Mouse (Mus musculus) layer of hippocampus, postnatal 14 days (tissue): ENCODE measurements around the gene Rims3. TPM values are rescaled to one million over a fixed set of nuclear protein-coding genes. Genes with fewer than 3 reads are reported as not detected.
A peak's percentile ranks its signal among the peaks of the same experiment; 100 is the strongest.

Experiments used
- DNase-seq, 2 experiments: peaks; one replicate each; pipeline ENCODE4 v3.0.0; 2021 to 2022; ENCODE audit warnings: low spot score in 2 of 2, mixed read lengths in 1 of 2
- long read RNA-seq, 2 experiments: library from polyadenylated mRNA; stranded (forward); transcript quantifications; one replicate each; pipeline ENCODE4 v2.0.0; 2021
- total RNA-seq, 2 experiments: library from RNA; stranded (reverse); gene quantifications; 2 replicates each; pipeline ENCODE4 v1.2.3; 2021

Rims3 gene
- total RNA-seq: 10 to 100 TPM; 17.5 to 24.7 TPM
- long read RNA-seq, experiment 1, full-length matches to known transcripts: 6 of 11 reads
- long read RNA-seq, experiment 1, partial matches to known transcripts: 0 of 11 reads
- long read RNA-seq, experiment 1, other reads (novel, unspliced or antisense): 5 of 11 reads
- long read RNA-seq, experiment 2, full-length matches to known transcripts: 2 of 7 reads
- long read RNA-seq, experiment 2, partial matches to known transcripts: 5 of 7 reads
- long read RNA-seq, experiment 2, other reads (novel, unspliced or antisense): 0 of 7 reads

DNA sequence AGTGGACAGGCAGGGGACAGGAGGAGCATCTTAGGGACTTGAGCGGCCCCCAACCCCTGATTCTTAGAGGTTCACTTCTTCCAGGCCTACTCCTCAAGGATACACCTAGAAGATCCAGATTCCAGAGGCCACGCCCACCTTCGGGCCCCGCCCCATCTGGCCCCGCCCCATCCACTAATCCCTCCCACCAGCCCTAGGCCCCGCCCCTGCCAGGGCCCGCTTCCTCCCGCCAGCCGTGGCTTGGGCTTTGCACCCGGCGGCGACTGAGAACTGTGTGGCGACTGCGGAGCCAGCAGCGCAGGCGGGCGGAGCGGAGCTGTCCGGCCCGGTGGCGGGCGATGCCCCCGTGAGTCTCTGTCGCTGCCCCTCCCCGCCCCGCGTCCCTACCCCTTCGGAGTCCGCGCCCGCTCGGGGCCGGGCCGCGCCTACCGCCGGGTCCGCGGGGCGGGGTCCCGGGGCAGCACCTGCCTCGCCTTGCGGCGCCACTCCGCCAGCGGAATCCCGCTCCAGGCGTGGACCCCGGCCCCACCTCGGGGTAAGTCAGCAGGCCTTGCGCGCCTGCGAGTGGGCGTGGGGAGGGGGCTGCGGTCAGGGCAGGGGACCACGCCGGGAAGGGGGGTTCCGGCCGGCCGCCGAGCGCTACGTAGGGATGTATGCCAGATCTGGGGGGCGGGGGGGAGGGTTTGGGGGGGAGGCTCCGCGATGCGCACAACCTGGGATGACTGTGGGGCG lies at the start of gene Rims3:
Gene Rims3 (plus strand): TSS at position 229 of the 732 bp plus-strand sequence.
- peak in 1 of 2 experiments; percentile 33 for DNase-seq

DNA sequence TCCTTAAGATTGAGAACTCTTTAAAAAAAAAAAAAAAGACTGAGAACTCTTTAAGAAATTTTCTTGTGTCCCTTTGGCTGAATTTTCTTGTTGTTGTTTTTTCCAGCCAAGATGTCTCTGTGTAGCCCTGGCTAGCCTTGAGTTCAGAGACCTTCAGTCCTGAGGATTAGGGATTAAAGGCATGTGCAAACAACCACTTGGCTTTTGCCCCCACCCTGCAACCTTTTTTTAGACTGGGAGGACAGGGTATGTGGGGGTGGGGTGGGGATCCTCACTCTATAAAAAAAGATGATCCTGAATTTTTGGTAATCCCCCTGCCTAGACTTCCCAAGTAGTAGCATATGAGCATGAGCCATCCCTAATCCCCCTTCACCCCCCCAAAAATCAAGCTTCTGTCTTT lies 48.8 kb upstream of the Rims3 start:
- DNase-seq: no peak

GRCm38 (mm10) chr4:120813762-120814161 lies 40.9 kb upstream of the Rims3 start:
- no peak for DNase-seq

DNA sequence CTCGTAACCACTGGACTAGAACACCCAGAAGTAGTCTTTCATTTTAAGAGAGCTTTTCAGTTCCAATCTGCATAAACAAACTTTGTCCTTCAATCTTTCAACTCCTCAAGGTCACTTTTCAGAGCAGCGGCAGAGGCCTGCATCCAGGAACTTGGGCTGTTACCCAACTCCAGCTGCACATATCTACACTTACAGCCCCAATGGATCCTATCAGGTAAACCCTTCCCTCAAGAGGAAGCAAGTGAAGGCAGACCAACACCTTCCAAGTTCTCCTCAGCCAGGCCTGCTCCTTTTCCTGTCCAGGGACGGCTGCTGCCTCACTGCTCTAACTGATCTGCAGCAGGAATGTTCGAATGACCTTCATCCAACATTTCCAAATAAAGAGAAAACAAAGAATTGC lies 40.4 kb upstream of the Rims3 start:
- no peak for DNase-seq

DNA sequence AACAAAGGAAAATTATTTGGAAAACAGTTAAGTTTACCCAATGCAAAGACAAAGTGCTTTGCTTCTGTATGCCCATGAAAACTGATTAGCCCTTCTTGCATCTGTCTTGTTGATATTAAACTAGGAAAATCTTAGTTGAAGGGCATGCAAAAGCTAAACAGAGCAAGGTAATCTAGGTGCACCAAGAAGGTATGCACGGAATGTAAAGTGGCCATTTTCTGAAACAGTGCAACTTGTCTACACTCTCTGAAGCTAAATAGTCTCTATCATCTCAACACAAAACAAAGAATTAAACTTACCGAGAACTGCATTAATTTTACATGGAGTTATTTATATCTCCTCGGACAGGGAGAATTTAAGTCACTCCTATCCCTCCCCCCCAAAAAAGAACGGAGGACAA lies 39.5 kb upstream of the Rims3 start:
- no peak for DNase-seq

DNA sequence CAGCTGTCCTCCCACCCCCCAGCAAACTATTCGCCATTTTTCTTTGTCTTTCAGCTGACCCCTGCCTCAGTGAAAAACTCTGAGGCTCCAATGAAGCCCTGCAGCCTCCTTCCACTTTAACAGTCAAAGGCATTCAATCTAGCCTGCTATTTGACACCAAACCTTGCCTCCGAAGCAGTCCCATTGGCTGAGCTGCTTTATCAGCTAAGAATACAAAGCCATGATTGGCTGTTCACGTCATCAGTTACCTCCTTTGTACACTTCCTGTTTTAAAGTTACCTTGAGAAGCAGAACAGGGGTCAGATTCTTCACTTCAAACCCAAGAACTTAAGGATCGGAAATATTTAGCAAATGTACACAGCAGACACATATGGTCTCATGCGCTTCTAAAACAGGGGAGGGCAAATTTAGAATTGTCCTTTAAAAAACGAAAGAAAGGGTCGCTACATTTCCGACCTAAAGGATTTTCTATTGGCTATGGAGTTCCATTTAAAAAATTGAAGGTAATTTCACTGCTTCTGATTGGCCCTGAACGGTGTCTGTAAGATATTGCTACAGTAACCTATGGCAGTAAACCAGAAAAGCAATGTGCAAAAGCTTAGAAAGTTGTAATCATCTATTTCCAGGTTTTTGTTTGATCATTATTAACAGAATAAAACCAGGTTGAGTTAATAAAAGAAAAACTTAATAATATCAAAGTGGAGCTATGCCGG lies 38.8 kb upstream of the Rims3 start:
- DNase-seq: peak; percentile 55 to 93

DNA sequence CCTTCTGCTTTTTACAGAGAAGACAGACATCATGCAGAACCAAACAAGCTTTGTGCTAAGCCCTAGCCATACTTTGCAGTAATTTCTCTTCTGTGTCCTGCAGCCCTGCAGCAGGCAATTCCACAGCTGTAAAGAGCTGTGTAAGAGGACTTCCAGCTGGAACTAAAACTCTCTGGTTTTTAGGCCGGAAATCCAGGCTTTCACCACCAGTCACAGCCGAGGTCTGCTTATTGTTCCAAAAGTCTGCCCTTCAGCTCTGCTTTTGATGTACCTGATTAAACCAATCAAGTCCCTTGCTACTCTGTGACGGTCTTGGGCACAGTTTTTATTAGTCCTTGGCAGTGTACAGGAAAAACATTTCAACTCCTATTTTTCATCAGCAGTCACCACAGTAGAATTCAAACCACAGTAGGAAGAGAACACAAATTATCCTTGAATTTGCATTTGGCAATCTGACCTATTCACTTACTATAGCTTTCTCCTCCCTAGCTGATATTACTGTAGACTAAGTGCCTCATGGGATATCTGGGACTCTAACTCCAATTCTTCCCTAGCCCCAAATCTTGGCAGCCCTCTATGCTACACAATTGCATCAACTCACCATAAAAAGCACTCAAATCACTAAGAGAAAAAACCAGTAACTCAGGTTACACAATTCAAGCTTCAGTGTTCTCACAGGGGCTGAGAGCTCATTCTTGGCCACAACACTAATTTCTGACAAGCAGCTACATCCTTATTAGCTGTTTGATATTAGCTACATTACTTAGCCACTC lies 37.4 kb upstream of the Rims3 start:
- no peak for DNase-seq

GRCm38 (mm10) chr4:120817951-120818350 lies 36.7 kb upstream of the Rims3 start:
- no peak for DNase-seq

DNA sequence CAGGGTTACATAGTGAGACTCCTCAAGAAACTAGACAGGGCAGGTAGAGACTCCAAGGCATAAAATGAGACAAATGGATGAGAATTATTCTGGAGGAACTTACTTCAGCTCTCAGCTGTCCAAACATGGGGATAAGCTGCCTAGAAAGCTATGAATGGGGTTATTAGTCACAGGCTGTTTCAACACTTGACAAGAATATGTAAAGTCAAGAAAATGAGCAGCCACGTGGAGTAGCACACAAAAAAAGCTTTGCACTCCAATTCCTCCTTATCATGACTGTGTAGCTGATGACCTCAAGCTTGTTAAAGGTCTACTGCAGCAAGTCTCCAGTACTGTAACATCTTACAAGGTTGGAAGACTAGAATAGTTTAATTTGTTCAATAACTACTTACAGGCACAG lies 35.3 kb upstream of the Rims3 start:
- no peak for DNase-seq

- no peak for DNase-seq
These were observed 34.7 kb upstream of the Rims3 start for GRCm38 (mm10) chr4:120819871-120820270.

- DNase-seq: no peak
These were observed 32.3 kb upstream of the Rims3 start for GRCm38 (mm10) chr4:120822191-120822911.

DNA sequence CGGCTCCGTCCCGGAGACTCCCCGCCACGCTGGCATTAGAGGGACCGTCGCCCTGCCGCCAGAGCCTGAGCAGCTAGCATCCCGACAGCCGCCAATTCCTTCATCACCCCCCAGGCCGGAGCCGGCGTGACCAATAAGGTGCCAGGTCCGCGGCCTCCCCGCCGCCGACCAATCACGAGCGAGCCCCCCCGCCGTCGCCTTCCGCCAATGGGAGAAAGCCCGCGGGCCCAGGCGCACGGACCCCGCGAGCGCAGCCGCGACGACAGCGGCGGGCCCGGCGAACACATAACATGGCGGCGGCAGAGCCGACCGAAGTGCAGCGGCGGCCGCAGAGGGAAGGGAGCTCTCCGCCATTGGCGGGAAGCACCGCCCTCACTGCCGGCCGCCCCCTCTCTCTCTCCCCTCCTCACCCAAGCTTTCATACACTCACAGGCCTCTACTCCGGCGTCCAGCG lies 29.5 kb upstream of the Rims3 start:
- peak; percentile 92 to 96 for DNase-seq

- DNase-seq: peak; percentile 97 to 98
These were observed 28.9 kb upstream of the Rims3 start for GRCm38 (mm10) chr4:120825577-120826326.

DNA sequence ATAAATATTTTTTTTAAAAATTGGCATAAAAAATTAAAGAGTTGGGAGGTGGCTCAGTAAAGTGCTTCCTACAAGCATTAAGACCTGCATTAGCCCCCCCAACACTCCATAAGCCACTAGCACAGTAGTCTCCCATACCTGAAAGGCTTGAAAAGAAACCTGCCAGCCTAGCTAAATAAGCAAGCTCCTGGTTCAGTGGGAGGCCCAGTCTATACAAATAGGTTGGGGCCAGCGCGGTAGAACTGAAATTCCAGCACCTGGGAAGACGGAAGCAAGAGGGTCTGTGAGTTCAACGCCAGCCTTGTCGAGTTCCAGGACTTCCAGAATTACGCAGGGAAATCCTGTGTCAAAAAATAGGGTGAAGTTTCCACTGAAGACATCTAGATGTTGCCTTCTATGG lies 28.2 kb upstream of the Rims3 start:
- no peak for DNase-seq

DNA sequence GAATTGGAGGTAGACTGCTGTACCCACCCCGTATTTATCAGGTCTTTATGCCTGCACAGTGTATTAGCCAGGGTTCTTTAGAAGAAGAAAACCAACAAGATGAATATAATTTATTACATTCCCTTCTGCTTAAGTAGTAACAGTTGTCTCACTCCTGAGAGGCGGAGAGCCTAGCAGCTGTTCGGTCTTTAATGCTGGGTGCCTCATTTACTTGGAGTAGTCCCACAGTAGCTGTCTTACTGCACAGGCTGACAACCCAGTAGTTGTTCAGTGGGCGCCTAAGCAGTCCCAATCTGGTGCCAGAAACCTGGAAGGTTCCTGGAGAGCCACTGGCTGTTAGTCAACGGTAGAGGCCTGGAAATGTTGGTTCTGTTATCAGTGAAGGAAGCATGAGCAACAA lies 23.8 kb upstream of the Rims3 start:
- no peak for DNase-seq

GRCm38 (mm10) chr4:120831472-120831871 lies 23.1 kb upstream of the Rims3 start, which contains the start of gene Nfyc:
Gene Nfyc, minus strand, starts transcription at chr4:120831572.
- DNase-seq: no peak

GRCm38 (mm10) chr4:120841342-120841741 lies 13.3 kb upstream of the Rims3 start:
- DNase-seq: no peak

- DNase-seq: no peak
These were observed 10.1 kb upstream of the Rims3 start for GRCm38 (mm10) chr4:120844423-120845082.

DNA sequence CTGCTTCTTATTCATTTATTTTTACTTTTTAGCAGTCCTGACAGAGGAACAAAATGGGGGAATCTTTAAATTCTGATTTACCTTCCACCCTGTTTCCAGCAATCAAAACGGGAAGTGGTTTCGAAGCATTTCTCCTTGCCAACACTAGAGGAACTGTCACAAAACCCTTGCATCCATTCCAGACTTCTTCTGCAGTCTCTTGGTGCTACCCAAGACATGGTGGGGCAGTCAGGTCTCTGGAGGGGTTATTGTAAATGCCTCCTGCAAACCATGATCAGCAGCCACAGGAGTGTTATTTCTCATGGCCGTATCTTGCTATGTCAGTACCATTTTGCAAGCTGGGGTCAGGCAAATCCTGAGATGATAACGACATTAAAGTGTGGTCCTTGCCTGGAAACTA lies 9.5 kb upstream of the Rims3 start:
- no peak for DNase-seq
